Mouse (Mus musculus) testis, adult 2 months (tissue): ENCODE results near the gene Fkbp4. TPM values are rescaled to one million over a fixed set of nuclear protein-coding genes. Genes with fewer than 3 reads are reported as not detected.

ENCODE experiments used
- H3K27ac ChIP-seq: fragments of 200-500 bp; 2 replicates; pipeline ENCODE4 v1.5.1; 2012; ENCODE audit warnings: low read depth, low read length; ENCODE audit not compliant: control insufficient read depth, insufficient read depth
- H3K27me3 ChIP-seq: fragments of 200-500 bp; 2 replicates; pipeline ENCODE4 v1.6.1; 2012; ENCODE audit warnings: mild to moderate bottlenecking, low read length, moderate library complexity; ENCODE audit not compliant: control insufficient read depth, insufficient read depth
- H3K36me3 ChIP-seq: fragments of 200-500 bp; 2 replicates; pipeline ENCODE4 v1.6.1; 2012; ENCODE audit warnings: mild to moderate bottlenecking, low read length; ENCODE audit not compliant: control insufficient read depth, insufficient read depth
- H3K4me1 ChIP-seq: fragments of 200-500 bp; 2 replicates; pipeline ENCODE4 v1.6.1; 2012; ENCODE audit warnings: low read length; ENCODE audit not compliant: control insufficient read depth, insufficient read depth
- H3K4me3 ChIP-seq: fragments of 200-500 bp; 2 replicates; pipeline ENCODE4 v1.5.1; 2012; ENCODE audit warnings: low read depth, mild to moderate bottlenecking, low read length, moderate library complexity, mixed read lengths; ENCODE audit not compliant: control insufficient read depth
- CTCF ChIP-seq: fragments of 200-500 bp; IDR thresholded peaks from 2 replicates; pipeline ENCODE4 v1.5.1; 2012; ENCODE audit warnings: low read depth, mild to moderate bottlenecking, inconsistent platforms, low read length, moderate library complexity; ENCODE audit not compliant: control insufficient read depth, insufficient read depth, insufficient replicate concordance
- POLR2A ChIP-seq: fragments of 200-500 bp; IDR thresholded peaks from 2 replicates; pipeline ENCODE4 v1.6.1; 2012; ENCODE audit warnings: low read depth, mild to moderate bottlenecking, inconsistent platforms, low read length, moderate library complexity; ENCODE audit not compliant: control insufficient read depth
- polyA plus RNA-seq: library from polyadenylated mRNA; depleted of rRNA; stranded (reverse); fragments of >200 nt; gene quantifications from 2 replicates; pipeline ENCODE4 v1.2.3, GENCODE M21; 2012; rRNA removed

Gene Fkbp4
- 342 and 357 TPM in 2 replicates for polyA plus RNA-seq

DNA sequence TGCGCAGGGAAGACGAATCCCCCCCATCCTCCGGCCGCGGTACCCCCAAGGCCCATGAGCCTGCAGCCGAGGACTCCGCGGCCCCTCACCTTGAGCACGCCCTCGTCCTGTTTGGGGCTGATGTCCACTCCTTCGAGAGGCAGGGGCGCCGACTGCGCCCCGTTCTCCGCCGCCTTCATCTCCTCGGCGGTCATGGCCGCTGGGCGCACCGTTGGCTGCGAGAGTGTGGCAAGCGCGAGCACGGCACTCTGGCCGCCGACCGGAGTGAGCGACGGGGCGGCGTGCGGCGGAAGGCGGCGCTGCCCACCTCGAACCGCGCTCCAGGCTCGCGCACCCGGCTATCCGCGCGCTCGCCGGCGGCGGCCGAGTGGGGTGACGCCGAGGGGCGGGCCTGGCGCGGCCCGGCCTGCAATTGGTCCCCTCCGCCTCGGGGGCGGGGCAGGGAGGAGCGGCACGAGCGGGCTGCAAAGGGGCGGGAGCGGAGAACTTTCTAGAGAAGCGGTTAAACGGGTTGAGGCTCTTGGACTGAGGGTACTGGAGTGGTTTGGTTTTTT, at the start of gene Fkbp4:
Gene Fkbp4, minus strand, starts transcription at position 361 of the 554 bp plus-strand sequence.
- Histone ChIP-seq H3K27me3 (no peaks in the 10 kb centered on the region), H3K4me1 (peaks cover 3% of the 10 kb centered on the region; the same call in 1 of the 2 replicates), H3K36me3 (peaks cover 5% of the 10 kb centered on the region), H3K4me3 (peak within 1 kb of the TSS; percentile 91), H3K27ac (peak within 1 kb of the TSS; percentile 99)
- TF ChIP-seq POLR2A (peak; percentile 93), CTCF (no peak)

GRCm38 (mm10) chr6:128487736-128488135, 49.3 kb upstream of the Fkbp4 start:
- TF ChIP-seq CTCF, result no peak
- TF ChIP-seq POLR2A, result no peak

GRCm38 (mm10) chr6:128479463-128480454, 41.3 kb upstream of the Fkbp4 start:
- no peaks in the 10 kb centered on the region for H3K36me3 ChIP-seq
- H3K4me1 ChIP-seq, result peaks cover 5% of the 10 kb centered on the region
- H3K27ac ChIP-seq, result no peak overlapping the region
- H3K27me3 ChIP-seq, result no peaks in the 10 kb centered on the region
- TF ChIP-seq CTCF (peak; percentile 99), POLR2A (no peak)
- no peak overlapping the region for H3K4me3 ChIP-seq

More at GRCm38 (mm10) chr6:128487736-128488135, 49.3 kb upstream of the Fkbp4 start:
- H3K36me3 ChIP-seq, result no peaks in the 10 kb centered on the region
- no peaks in the 10 kb centered on the region for H3K27me3 ChIP-seq
- no peak overlapping the region for H3K4me3 ChIP-seq
- no peaks in the 10 kb centered on the region for H3K4me1 ChIP-seq
- H3K27ac ChIP-seq, result no peak overlapping the region

GRCm38 (mm10) chr6:128477495-128477894, 39.0 kb upstream of the Fkbp4 start:
- TF ChIP-seq CTCF (no peak), POLR2A (no peak)
- H3K4me1 ChIP-seq, result peaks cover 5% of the 10 kb centered on the region
- no peaks in the 10 kb centered on the region for H3K27me3 ChIP-seq
- H3K4me3 ChIP-seq, result no peak overlapping the region
- H3K36me3 ChIP-seq, result no peaks in the 10 kb centered on the region
- H3K27ac ChIP-seq, result no peak overlapping the region

- peaks cover 5% of the 10 kb centered on the region for H3K4me1 ChIP-seq
- no peaks in the 10 kb centered on the region for H3K27me3 ChIP-seq
- H3K4me3 ChIP-seq, result no peak overlapping the region
- no peaks in the 10 kb centered on the region for H3K36me3 ChIP-seq
- H3K27ac ChIP-seq, result no peak overlapping the region
- TF ChIP-seq POLR2A (no peak), CTCF (no peak)
Observed at GRCm38 (mm10) chr6:128474112-128474511, 35.6 kb upstream of the Fkbp4 start.

- Histone ChIP-seq H3K4me3 (no peak overlapping the region), H3K27me3 (no peaks in the 10 kb centered on the region), H3K4me1 (no peaks in the 10 kb centered on the region), H3K27ac (no peak overlapping the region; the same call in 1 of the 2 replicates), H3K36me3 (no peaks in the 10 kb centered on the region)
- TF ChIP-seq CTCF (0 out of 2 replicates have a peak, but pooled peaks have one; percentile 11), POLR2A (no peak)
Observed at GRCm38 (mm10) chr6:128469451-128469850, 31.0 kb upstream of the Fkbp4 start.

- H3K4me1 ChIP-seq, result no peaks in the 10 kb centered on the region
- no peaks in the 10 kb centered on the region for H3K27me3 ChIP-seq
- H3K4me3 ChIP-seq, result no peak overlapping the region
- no peak overlapping the region for H3K27ac ChIP-seq
- TF ChIP-seq POLR2A (no peak), CTCF (no peak)
- no peaks in the 10 kb centered on the region for H3K36me3 ChIP-seq
Observed at GRCm38 (mm10) chr6:128467298-128467697, 28.8 kb upstream of the Fkbp4 start.
